Mouse (Mus musculus): ENCODE measurements at regions not wholly inside any gene's neighbourhood (a gene's known extent, or its start where the extent isn't known, plus 50 kb on each side); places are given as distances from the start of the nearest gene placed in this dataset.

DNA sequence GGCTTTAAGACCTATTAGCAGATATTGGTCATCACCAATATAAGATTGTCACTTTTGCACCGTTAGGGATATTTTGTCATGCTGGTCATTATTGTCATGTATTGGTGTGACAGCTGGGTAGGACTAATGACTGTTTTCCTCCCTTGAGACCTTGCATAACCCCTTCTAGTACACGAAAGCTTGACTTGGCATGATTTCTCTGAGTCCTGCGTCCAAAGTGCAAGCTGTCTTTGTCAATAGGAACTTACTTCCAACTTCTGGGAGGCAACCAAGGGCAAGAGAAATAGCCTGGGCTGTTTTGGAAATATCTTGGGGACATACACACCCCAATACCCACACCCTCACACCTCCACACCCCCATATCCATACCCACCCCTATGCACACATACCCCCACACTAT is 167.7 kb downstream of the Pmp22 start:
- Histone ChIP-seq H3K36me3 (replicated peaks) (no peaks in the 10 kb centered on the region), H3K9me3 (replicated peaks) (peaks cover 21% of the 10 kb centered on the region), H3K27me3 (ENCODE audit: insufficient read depth, low read length) (no peaks in the 10 kb centered on the region), H3K4me3 (ENCODE audit: low read depth, low read length) (no peak overlapping the region), H3K4me1 (ENCODE audit: insufficient read depth, low read depth, low read length) (no peaks in the 10 kb centered on the region)
- no peak for DNase-seq (ENCODE audit: low spot score)
- no peak for ATAC-seq (ENCODE audit: extremely low read depth, insufficient number of reproducible peaks, low FRiP score, poor library complexity, severe bottlenecking)
- TF ChIP-seq GATA2 (IDR thresholded peaks at IDR 0.05; ENCODE audit: borderline replicate concordance, low read depth, low read length), result no peak
- no peak for TF ChIP-seq CTCF (IDR thresholded peaks at IDR 0.05; ENCODE audit: low read depth, low read length)
- TF ChIP-seq TAL1 (conservative IDR thresholded peaks at IDR 0.05; ENCODE audit: low read depth, low read length), result no peak
- TF ChIP-seq GATA1 (IDR thresholded peaks at IDR 0.05; ENCODE audit: borderline replicate concordance, low read length), result no peak
- no peak for TF ChIP-seq POLR2AphosphoS5 (IDR thresholded peaks at IDR 0.05; ENCODE audit: insufficient replicate concordance, low read depth, low read length)

DNA sequence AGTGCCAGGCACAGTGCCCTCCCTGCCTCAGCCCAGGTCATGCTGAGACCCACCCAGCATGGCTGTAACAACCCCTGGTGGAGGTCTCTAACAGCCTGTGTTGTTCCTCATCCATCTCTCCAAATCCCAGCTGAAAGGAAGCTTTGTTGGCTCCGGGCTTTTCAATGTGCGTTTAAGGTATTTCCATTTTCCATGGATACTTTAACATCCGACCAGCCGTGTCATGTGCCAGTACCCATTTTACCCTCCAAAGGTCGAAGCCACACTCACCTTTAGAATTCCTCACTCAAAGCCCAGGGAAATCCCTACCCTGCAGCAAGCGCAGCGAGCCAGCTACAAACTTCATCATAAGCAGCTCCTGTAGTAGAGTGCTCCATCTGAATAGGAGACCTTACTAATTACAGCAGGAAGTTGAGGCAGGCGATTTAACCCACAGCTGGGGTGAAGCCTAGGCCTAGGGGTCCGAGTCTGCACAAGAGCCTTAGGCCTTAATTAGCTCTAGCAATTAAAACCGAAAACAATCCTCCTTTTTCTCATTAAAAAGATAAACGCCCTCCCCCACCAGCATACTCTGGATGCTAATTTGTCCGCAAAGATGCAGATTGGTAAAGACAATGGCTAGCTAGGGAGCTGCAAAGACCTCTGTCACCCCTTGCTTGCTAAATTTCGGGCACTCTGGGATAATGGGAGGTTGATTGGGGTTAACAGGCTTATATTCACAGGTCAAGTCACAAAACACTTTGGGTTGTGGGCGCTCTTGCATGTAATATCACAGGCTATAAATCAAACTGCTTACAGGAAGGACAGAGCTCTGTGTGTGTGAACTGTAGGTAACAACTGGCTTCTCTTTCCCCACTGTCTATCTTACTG is 171.2 kb downstream of the Pmp22 start:
- no peak for TF ChIP-seq TAL1 (conservative IDR thresholded peaks at IDR 0.05; ENCODE audit: low read depth, low read length)
- TF ChIP-seq GATA1 (IDR thresholded peaks at IDR 0.05; ENCODE audit: borderline replicate concordance, low read length), result no peak
- no peak for TF ChIP-seq GATA2 (IDR thresholded peaks at IDR 0.05; ENCODE audit: borderline replicate concordance, low read depth, low read length)
- TF ChIP-seq CTCF (IDR thresholded peaks at IDR 0.05; ENCODE audit: low read depth, low read length), result no peak
- TF ChIP-seq POLR2AphosphoS5 (IDR thresholded peaks at IDR 0.05; ENCODE audit: insufficient replicate concordance, low read depth, low read length), result no peak
- no peaks in the 10 kb centered on the region for H3K4me1 ChIP-seq (ENCODE audit: insufficient read depth, low read depth, low read length)
- ATAC-seq (ENCODE audit: extremely low read depth, insufficient number of reproducible peaks, low FRiP score, poor library complexity, severe bottlenecking), result no peak
- no peaks in the 10 kb centered on the region for H3K27me3 ChIP-seq (ENCODE audit: insufficient read depth, low read length)
- DNase-seq (ENCODE audit: low spot score), result no peak
- peaks cover 16% of the 10 kb centered on the region for H3K9me3 ChIP-seq (replicated peaks)
- H3K36me3 ChIP-seq (replicated peaks), result no peaks in the 10 kb centered on the region
- no peak overlapping the region for H3K4me3 ChIP-seq (ENCODE audit: low read depth, low read length)

DNA sequence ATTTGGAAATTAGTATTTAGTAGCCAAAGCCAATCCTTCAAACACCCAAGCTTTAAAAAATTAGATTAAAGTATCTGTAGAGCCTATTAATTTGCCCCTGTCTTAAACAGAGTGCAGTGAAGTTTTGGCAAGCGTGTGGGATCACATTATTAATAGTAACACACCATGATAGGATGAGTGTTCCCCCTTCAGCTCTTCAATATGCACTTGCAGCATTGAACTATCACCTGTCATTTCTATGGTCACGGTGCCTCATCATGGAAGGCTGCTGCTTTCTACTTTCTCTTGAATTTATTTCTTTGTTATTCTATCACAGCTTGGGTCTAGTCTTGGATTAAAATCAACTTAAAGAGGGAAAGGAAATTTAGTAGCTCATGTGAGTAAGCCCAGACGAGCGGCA is 196.4 kb downstream of the Pmp22 start:
- no peaks in the 10 kb centered on the region for H3K27me3 ChIP-seq (ENCODE audit: insufficient read depth, low read length)
- no peaks in the 10 kb centered on the region for H3K36me3 ChIP-seq (replicated peaks)
- DNase-seq (ENCODE audit: low spot score) (no peak), ATAC-seq (ENCODE audit: extremely low read depth, insufficient number of reproducible peaks, low FRiP score, poor library complexity, severe bottlenecking) (no peak)
- no peak overlapping the region for H3K4me3 ChIP-seq (ENCODE audit: low read depth, low read length)
- TF ChIP-seq GATA1 (IDR thresholded peaks at IDR 0.05; ENCODE audit: borderline replicate concordance, low read length) (no peak), POLR2AphosphoS5 (IDR thresholded peaks at IDR 0.05; ENCODE audit: insufficient replicate concordance, low read depth, low read length) (no peak), GATA2 (IDR thresholded peaks at IDR 0.05; ENCODE audit: borderline replicate concordance, low read depth, low read length) (no peak), TAL1 (conservative IDR thresholded peaks at IDR 0.05; ENCODE audit: low read depth, low read length) (no peak), CTCF (IDR thresholded peaks at IDR 0.05; ENCODE audit: low read depth, low read length) (no peak)
- peaks cover 18% of the 10 kb centered on the region for H3K9me3 ChIP-seq (replicated peaks)
- H3K4me1 ChIP-seq (ENCODE audit: insufficient read depth, low read depth, low read length), result no peaks in the 10 kb centered on the region

DNA sequence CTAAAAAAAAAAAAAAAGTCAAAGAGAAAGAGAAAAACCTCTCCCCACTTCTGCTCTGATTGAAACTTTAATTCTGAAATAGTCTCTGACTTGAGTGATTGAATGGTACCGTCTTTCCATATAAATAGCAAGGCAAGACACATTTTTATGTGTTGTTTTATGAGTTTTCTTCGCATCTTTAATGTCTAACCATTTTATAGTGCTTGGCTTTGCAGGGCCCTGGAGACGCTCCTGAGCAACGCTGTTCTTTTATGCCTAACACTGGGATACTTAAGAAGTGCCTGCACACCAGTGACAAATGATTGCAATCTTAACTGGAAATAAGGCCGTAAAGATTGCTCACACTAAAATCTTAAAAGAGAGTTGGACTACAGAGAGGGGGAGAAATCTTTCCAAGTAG is 198.1 kb downstream of the Pmp22 start:
- peaks cover 19% of the 10 kb centered on the region for H3K9me3 ChIP-seq (replicated peaks)
- DNase-seq (ENCODE audit: low spot score) (no peak), ATAC-seq (ENCODE audit: extremely low read depth, insufficient number of reproducible peaks, low FRiP score, poor library complexity, severe bottlenecking) (no peak)
- no peaks in the 10 kb centered on the region for H3K27me3 ChIP-seq (ENCODE audit: insufficient read depth, low read length)
- H3K36me3 ChIP-seq (replicated peaks), result no peaks in the 10 kb centered on the region
- no peaks in the 10 kb centered on the region for H3K4me1 ChIP-seq (ENCODE audit: insufficient read depth, low read depth, low read length)
- TF ChIP-seq POLR2AphosphoS5 (IDR thresholded peaks at IDR 0.05; ENCODE audit: insufficient replicate concordance, low read depth, low read length), result no peak
- TF ChIP-seq GATA1 (IDR thresholded peaks at IDR 0.05; ENCODE audit: borderline replicate concordance, low read length), result no peak
- no peak for TF ChIP-seq GATA2 (IDR thresholded peaks at IDR 0.05; ENCODE audit: borderline replicate concordance, low read depth, low read length)
- TF ChIP-seq TAL1 (conservative IDR thresholded peaks at IDR 0.05; ENCODE audit: low read depth, low read length), result no peak
- no peak for TF ChIP-seq CTCF (IDR thresholded peaks at IDR 0.05; ENCODE audit: low read depth, low read length)
- no peak overlapping the region for H3K4me3 ChIP-seq (ENCODE audit: low read depth, low read length)

DNA sequence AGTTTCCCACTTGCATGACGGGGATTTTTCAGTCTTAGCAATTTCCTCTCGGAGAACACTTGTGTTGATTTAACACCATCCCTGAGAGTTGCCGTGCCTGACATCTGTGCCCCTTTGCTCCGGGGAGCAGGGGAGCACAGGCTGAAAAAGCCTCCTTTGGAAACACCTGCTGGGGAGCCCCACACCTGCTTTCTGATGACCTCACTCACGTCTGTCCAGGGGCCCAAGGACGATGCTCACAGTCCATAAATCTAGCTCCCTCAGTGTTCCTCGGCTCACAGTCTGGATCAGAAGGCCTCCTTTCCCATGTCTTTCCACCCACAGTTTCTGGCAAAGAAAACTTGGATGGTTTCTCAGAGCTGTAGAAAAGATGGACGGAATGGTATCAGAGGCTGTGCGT is 208.7 kb downstream of the Pmp22 start:
- Histone ChIP-seq H3K4me1 (ENCODE audit: insufficient read depth, low read depth, low read length) (no peaks in the 10 kb centered on the region), H3K27me3 (ENCODE audit: insufficient read depth, low read length) (no peaks in the 10 kb centered on the region), H3K36me3 (replicated peaks) (no peaks in the 10 kb centered on the region), H3K9me3 (replicated peaks) (peaks cover 30% of the 10 kb centered on the region), H3K4me3 (ENCODE audit: low read depth, low read length) (no peak overlapping the region)
- DNase-seq (ENCODE audit: low spot score) (no peak), ATAC-seq (ENCODE audit: extremely low read depth, insufficient number of reproducible peaks, low FRiP score, poor library complexity, severe bottlenecking) (no peak)
- no peak for TF ChIP-seq GATA1 (IDR thresholded peaks at IDR 0.05; ENCODE audit: borderline replicate concordance, low read length)
- no peak for TF ChIP-seq GATA2 (IDR thresholded peaks at IDR 0.05; ENCODE audit: borderline replicate concordance, low read depth, low read length)
- TF ChIP-seq TAL1 (conservative IDR thresholded peaks at IDR 0.05; ENCODE audit: low read depth, low read length), result no peak
- no peak for TF ChIP-seq CTCF (IDR thresholded peaks at IDR 0.05; ENCODE audit: low read depth, low read length)
- no peak for TF ChIP-seq POLR2AphosphoS5 (IDR thresholded peaks at IDR 0.05; ENCODE audit: insufficient replicate concordance, low read depth, low read length)

DNA sequence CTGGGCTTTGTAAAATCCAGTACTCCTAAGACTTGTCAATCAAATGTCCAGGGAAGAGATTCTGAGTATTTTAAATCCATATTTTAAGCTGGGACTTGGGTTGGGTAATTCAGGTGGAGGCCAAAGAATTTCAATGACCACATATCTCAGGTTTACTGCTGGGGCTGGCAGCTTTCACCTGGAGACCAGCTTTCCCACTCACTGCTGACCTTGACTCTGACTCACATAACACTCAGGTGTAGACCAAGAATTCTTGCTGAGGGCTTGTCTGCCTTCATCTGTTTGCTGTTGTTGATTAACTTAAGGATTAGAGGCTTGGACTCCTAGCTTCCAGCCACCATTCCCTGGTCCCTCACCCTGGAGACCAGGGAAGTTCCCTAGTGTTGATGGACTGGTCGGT is 209.5 kb downstream of the Pmp22 start:
- peaks cover 28% of the 10 kb centered on the region for H3K9me3 ChIP-seq (replicated peaks)
- ATAC-seq (ENCODE audit: extremely low read depth, insufficient number of reproducible peaks, low FRiP score, poor library complexity, severe bottlenecking) (no peak), DNase-seq (ENCODE audit: low spot score) (no peak)
- H3K36me3 ChIP-seq (replicated peaks), result no peaks in the 10 kb centered on the region
- no peaks in the 10 kb centered on the region for H3K27me3 ChIP-seq (ENCODE audit: insufficient read depth, low read length)
- TF ChIP-seq GATA2 (IDR thresholded peaks at IDR 0.05; ENCODE audit: borderline replicate concordance, low read depth, low read length), result no peak
- no peak for TF ChIP-seq CTCF (IDR thresholded peaks at IDR 0.05; ENCODE audit: low read depth, low read length)
- no peak for TF ChIP-seq TAL1 (conservative IDR thresholded peaks at IDR 0.05; ENCODE audit: low read depth, low read length)
- TF ChIP-seq GATA1 (IDR thresholded peaks at IDR 0.05; ENCODE audit: borderline replicate concordance, low read length), result no peak
- TF ChIP-seq POLR2AphosphoS5 (IDR thresholded peaks at IDR 0.05; ENCODE audit: insufficient replicate concordance, low read depth, low read length), result no peak
- no peak overlapping the region for H3K4me3 ChIP-seq (ENCODE audit: low read depth, low read length)
- no peaks in the 10 kb centered on the region for H3K4me1 ChIP-seq (ENCODE audit: insufficient read depth, low read depth, low read length)

Data from G1E (cell line).